Comparison of ENCODE assay signal across 10 mouse cellular contexts in genomic region chr7:100816759-100817441, GRCm38 (mm10). TPM values are rescaled to one million over a fixed set of nuclear protein-coding genes. Genes with fewer than 3 reads are reported as not detected.
DNase-seq lines count a peak whose midpoint lies in the region; ATAC-seq and TF ChIP-seq lines count a peak whose summit lies in the region.
"Had no signal": no experiment of that assay in that cellular context is flagged by ENCODE, and none has a peak within 500 bp of the region (broad histone marks: within the 10 kb centered on the region; RNA-seq: fewer than 3 reads in every experiment).

No protein-coding gene starts in this region.

- H3K27ac ChIP-seq in kidney, adult 2 months (ENCODE audit: insufficient read depth, low read depth, low read length), result 0 out of 2 replicates have a peak overlapping the region, but pooled peaks have one; percentile 38
- no peak overlapping the region for H3K27ac ChIP-seq in kidney, embryonic 16.5 days (ENCODE audit: low read length)
- H3K27ac ChIP-seq: stomach, embryonic 15.5 days had no signal

- no peak for ATAC-seq in kidney, embryonic 16.5 days (ENCODE audit: low FRiP score, low TSS enrichment)

- H3K4me3 ChIP-seq in kidney, adult 2 months (ENCODE audit: insufficient read depth, low read depth, low read length), result no peak overlapping the region
- no peak overlapping the region for H3K4me3 ChIP-seq in kidney, embryonic 16.5 days (ENCODE audit: low read length)
- H3K4me3 ChIP-seq: stomach, embryonic 15.5 days had no signal

- no peaks in the 10 kb centered on the region for H3K9me3 ChIP-seq in kidney, embryonic 16.5 days (ENCODE audit: low read length)
- H3K9me3 ChIP-seq: stomach, embryonic 15.5 days had no signal

- WGBS in kidney, adult 2 months, result 70% methylated on average over 6 of the region's 6 CpGs
- WGBS in kidney, embryonic 16.5 days, result 66% methylated on average over 6 of the region's 6 CpGs

- no peak overlapping the region for H3K4me2 ChIP-seq in kidney, embryonic 16.5 days (replicated peaks; ENCODE audit: low read depth, low read length)
- H3K4me2 ChIP-seq: stomach, embryonic 15.5 days had no signal

- no peak overlapping the region for H3K9ac ChIP-seq in kidney, embryonic 16.5 days (replicated peaks; ENCODE audit: low read length)
- H3K9ac ChIP-seq: stomach, embryonic 15.5 days had no signal

- peaks cover 4% of the 10 kb centered on the region; the same call in 1 of the 2 replicates for H3K4me1 ChIP-seq in kidney, adult 2 months (ENCODE audit: control insufficient read depth, insufficient read depth, low read length)
- no peaks in the 10 kb centered on the region for H3K4me1 ChIP-seq in kidney, embryonic 16.5 days (ENCODE audit: insufficient read depth, low read length)
- H3K4me1 ChIP-seq: stomach, embryonic 15.5 days had no signal

- H3K27me3 ChIP-seq in kidney, adult 2 months (replicated peaks; ENCODE audit: control insufficient read depth, insufficient read depth, low read length), result no peaks in the 10 kb centered on the region
- no peaks in the 10 kb centered on the region for H3K27me3 ChIP-seq in kidney, embryonic 16.5 days (ENCODE audit: insufficient read depth, low read length)
- H3K27me3 ChIP-seq: stomach, embryonic 15.5 days had no signal

- TF ChIP-seq CTCF in kidney, adult 2 months (conservative IDR thresholded peaks at IDR 0.05; ENCODE audit: insufficient read depth, insufficient read length, low read depth, low read length), result no peak

- no peaks in the 10 kb centered on the region for H3K36me3 ChIP-seq in kidney, adult 2 months (ENCODE audit: control insufficient read depth, insufficient read depth, low read length)
- H3K36me3 ChIP-seq in kidney, embryonic 16.5 days (ENCODE audit: insufficient read depth, low read length), result no peaks in the 10 kb centered on the region
- H3K36me3 ChIP-seq: stomach, embryonic 15.5 days had no signal

- TF ChIP-seq POLR2A in kidney, adult 2 months (IDR thresholded peaks at IDR 0.05; ENCODE audit: low read depth, low read length), result no peak

- peak; percentile 43 to 66 for DNase-seq in cerebellum, postnatal 10 days
- no peak for DNase-seq in cerebellum, adult 8-10 months
- DNase-seq in kidney, adult 2 months, result no peak
- peak; percentile 57 to 66 for DNase-seq in layer of hippocampus, adult 8-10 months (ENCODE audit: low spot score in 2 of 2)
- peak; percentile 68 to 71 for DNase-seq in right cerebral cortex, adult 2 months (ENCODE audit: low spot score in 2 of 2)
- DNase-seq in ovary, postnatal 36 days (ENCODE audit: low spot score), result no peak
- no peak for DNase-seq in thymus, postnatal 25 days
- DNase-seq: kidney, adult 11 months had no signal

RNA-seq across cellular contexts. Expression of gene Relt, which starts 46.3 kb away (rescaled TPM):
- 1.5 and 3.8 TPM in 2 replicates for polyA plus RNA-seq in kidney, adult 2 months (2012; rRNA removed)
- 3.8 and 4.8 TPM in 2 replicates for polyA plus RNA-seq in kidney, embryonic 16.5 days (2015; fragmentation: Nextera tagmentation; extraction: Ambion mirVana)
- total RNA-seq in layer of hippocampus, adult 8-10 months (2022), result 10 to 100 TPM; 11.6 to 14.1 (median 12.8) TPM

Comparison
In these comparisons a context has a peak if more than half of its experiments do, and no peak if none do; other contexts are left out.
1. DNase-seq: peak in cerebellum, postnatal 10 days (2 of 2), layer of hippocampus, adult 8-10 months (2 of 2) and right cerebral cortex, adult 2 months (2 of 2); none in cerebellum, adult 8-10 months (single experiment), kidney, adult 2 months (single experiment), ovary, postnatal 36 days (single experiment) and thymus, postnatal 25 days (single experiment).